Mouse (Mus musculus): Measurements from ENCODE around the gene Ttc9c. TPM values are rescaled to one million over a fixed set of nuclear protein-coding genes. Genes with fewer than 3 reads are reported as not detected.

The Ttc9c gene
- polyA plus RNA-seq, 1 experiment from 2014 or later, result 34.0 TPM

DNA sequence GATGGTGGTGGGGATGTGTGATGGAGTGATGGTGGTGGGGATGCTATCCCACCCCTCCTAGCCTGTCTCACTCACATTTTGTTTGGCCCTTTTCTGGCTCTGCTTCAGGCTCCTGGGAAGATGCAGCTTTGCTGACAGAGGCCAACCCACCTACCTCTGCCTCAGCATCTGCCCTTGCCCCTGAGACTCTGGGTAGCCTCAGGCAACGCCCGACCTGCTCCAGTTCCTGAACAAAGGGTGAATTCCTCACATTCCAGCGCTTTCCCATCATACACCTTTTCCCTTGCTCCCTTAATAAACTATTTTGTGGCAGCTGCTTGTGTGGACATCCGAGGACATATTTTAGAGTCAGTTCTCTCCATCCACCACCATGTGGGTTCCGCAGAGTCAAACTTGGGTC lies 29.2 kb upstream of the Ttc9c start:
- H3K9ac ChIP-seq (ENCODE audit: low read depth, low read length), result no peak overlapping the region
- no peak overlapping the region for H3K4me3 ChIP-seq (ENCODE audit: low read depth, low read length)
- peaks cover 4% of the 10 kb centered on the region; the same call in 1 of the 2 replicates for H3K4me1 ChIP-seq (ENCODE audit: control insufficient read depth, insufficient read depth, low read length)
- H3K36me3 ChIP-seq (ENCODE audit: control insufficient read depth, insufficient read depth, low read length), result 0 out of 2 replicates have a peak, but pooled peaks cover 3% of the 10 kb centered on the region
- no peak overlapping the region for H3K27ac ChIP-seq (ENCODE audit: low read depth, low read length)
- H3K27me3 ChIP-seq (ENCODE audit: control insufficient read depth, insufficient read depth, low read length), result no peaks in the 10 kb centered on the region
- H3K9me3 ChIP-seq (replicated peaks; ENCODE audit: control insufficient read depth, low read length), result no peaks in the 10 kb centered on the region
- H3K4me2 ChIP-seq, result no peak overlapping the region
- ATAC-seq (replicated peaks; ENCODE audit: insufficient number of reproducible peaks, low FRiP score, low TSS enrichment), result no peak
- 68% methylated on average over 5 of the region's 5 CpGs for WGBS (ENCODE audit: insufficient replicate concordance)

DNA sequence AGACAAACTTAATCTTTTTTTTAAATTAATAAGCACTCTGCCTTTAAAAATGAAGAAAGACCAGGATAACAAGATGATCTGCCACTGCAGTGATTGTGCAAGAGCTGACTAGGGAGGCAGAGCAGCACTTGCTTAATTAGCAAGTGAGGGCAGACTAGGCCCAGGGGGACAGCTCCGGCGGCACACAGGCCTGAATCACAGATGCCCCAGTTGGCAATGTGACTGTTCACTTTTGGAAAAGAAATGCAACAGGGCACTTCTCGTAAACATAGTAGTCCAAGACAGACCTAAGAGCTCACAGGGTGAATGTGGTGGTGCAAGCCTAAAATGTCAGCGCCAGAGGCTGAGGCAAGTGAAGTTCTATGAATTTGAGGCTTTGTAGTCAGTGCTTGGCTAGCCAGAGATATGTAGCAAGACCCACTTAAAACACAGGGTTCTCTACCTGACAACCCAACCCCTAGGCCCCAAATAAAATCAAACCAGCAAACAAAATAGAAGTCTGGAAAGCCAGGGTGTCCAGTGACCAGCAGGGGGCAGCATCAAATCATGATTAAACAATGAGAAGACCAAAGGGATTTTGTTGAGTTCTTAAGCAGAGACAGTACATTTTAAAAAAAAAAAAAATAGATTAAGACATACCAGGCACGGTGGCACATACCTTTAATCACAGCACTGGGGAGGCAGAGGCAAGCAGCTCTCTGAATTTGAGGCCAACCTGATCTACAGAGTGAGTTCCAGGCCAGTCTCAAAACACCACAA lies 25.4 kb upstream of the Ttc9c start:
- Histone ChIP-seq H3K4me3 (ENCODE audit: low read depth, low read length) (no peak overlapping the region), H3K27ac (ENCODE audit: low read depth, low read length) (no peak overlapping the region), H3K9me3 (replicated peaks; ENCODE audit: control insufficient read depth, low read length) (no peaks in the 10 kb centered on the region), H3K4me2 (no peak overlapping the region), H3K9ac (ENCODE audit: low read depth, low read length) (no peak overlapping the region), H3K27me3 (ENCODE audit: control insufficient read depth, insufficient read depth, low read length) (no peaks in the 10 kb centered on the region), H3K36me3 (ENCODE audit: control insufficient read depth, insufficient read depth, low read length) (peaks cover 5% of the 10 kb centered on the region; the same call in 1 of the 2 replicates), H3K4me1 (ENCODE audit: control insufficient read depth, insufficient read depth, low read length) (peaks cover 13% of the 10 kb centered on the region)
- 64% methylated on average over 5 of the region's 5 CpGs for WGBS (ENCODE audit: insufficient replicate concordance)
- no peak for ATAC-seq (replicated peaks; ENCODE audit: insufficient number of reproducible peaks, low FRiP score, low TSS enrichment)

DNA sequence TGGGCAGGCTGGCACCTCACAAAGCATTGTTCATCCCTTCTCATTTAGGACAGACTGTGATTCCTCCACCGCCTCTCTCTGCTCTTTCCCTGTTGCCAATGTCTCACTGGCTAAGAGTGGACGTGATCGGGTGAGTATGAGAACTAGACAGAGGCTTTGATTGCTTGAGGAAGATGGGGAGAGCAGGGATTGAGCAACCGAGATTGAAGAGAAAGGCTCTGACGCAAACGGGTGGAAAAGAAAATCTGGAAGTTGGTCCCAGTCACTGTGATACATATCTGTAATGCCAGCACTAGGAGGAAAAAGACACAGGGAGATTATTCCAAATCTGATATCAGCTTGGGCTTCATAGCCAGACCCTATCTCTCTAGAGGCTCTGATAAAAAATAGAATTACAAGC lies 23.8 kb upstream of the Ttc9c start:
- Histone ChIP-seq H3K4me2 (no peak overlapping the region), H3K4me3 (ENCODE audit: low read depth, low read length) (no peak overlapping the region), H3K9me3 (replicated peaks; ENCODE audit: control insufficient read depth, low read length) (no peaks in the 10 kb centered on the region), H3K4me1 (ENCODE audit: control insufficient read depth, insufficient read depth, low read length) (peaks cover 27% of the 10 kb centered on the region), H3K9ac (ENCODE audit: low read depth, low read length) (no peak overlapping the region), H3K27me3 (ENCODE audit: control insufficient read depth, insufficient read depth, low read length) (no peaks in the 10 kb centered on the region), H3K27ac (ENCODE audit: low read depth, low read length) (no peak overlapping the region), H3K36me3 (ENCODE audit: control insufficient read depth, insufficient read depth, low read length) (peaks cover 5% of the 10 kb centered on the region; the same call in 1 of the 2 replicates)
- ATAC-seq (replicated peaks; ENCODE audit: insufficient number of reproducible peaks, low FRiP score, low TSS enrichment), result no peak
- WGBS (ENCODE audit: insufficient replicate concordance), result 85% methylated on average over 6 of the region's 6 CpGs

DNA sequence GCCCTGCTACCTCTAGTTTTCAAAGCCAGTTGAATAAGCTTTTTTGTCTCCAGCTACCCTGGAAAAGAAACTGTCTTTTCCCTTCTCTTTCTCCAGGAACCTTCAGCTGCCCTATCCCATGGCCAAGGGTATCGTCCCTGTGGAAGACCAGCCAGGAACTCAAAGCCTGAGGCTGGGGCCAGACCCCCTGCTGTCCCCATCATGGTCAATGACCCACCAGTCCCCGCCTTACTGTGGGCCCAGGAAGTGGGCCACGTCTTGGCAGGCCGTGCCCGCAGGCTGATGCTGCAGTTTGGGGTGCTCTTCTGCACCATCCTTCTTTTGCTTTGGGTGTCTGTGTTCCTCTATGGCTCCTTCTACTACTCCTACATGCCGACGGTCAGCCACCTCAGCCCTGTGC lies 21.9 kb upstream of the Ttc9c start:
- Histone ChIP-seq H3K27ac (ENCODE audit: low read depth, low read length) (no peak overlapping the region), H3K4me3 (ENCODE audit: low read depth, low read length) (peak overlapping the region; percentile 45), H3K4me2 (peak overlapping the region; percentile 66), H3K36me3 (ENCODE audit: control insufficient read depth, insufficient read depth, low read length) (peaks cover 2% of the 10 kb centered on the region), H3K4me1 (ENCODE audit: control insufficient read depth, insufficient read depth, low read length) (peaks cover 27% of the 10 kb centered on the region), H3K9ac (ENCODE audit: low read depth, low read length) (peak overlapping the region; percentile 64), H3K27me3 (ENCODE audit: control insufficient read depth, insufficient read depth, low read length) (no peaks in the 10 kb centered on the region), H3K9me3 (replicated peaks; ENCODE audit: control insufficient read depth, low read length) (no peaks in the 10 kb centered on the region)
- 87% methylated on average over 7 of the region's 7 CpGs for WGBS (ENCODE audit: insufficient replicate concordance)
- ATAC-seq (replicated peaks; ENCODE audit: insufficient number of reproducible peaks, low FRiP score, low TSS enrichment), result no peak

DNA sequence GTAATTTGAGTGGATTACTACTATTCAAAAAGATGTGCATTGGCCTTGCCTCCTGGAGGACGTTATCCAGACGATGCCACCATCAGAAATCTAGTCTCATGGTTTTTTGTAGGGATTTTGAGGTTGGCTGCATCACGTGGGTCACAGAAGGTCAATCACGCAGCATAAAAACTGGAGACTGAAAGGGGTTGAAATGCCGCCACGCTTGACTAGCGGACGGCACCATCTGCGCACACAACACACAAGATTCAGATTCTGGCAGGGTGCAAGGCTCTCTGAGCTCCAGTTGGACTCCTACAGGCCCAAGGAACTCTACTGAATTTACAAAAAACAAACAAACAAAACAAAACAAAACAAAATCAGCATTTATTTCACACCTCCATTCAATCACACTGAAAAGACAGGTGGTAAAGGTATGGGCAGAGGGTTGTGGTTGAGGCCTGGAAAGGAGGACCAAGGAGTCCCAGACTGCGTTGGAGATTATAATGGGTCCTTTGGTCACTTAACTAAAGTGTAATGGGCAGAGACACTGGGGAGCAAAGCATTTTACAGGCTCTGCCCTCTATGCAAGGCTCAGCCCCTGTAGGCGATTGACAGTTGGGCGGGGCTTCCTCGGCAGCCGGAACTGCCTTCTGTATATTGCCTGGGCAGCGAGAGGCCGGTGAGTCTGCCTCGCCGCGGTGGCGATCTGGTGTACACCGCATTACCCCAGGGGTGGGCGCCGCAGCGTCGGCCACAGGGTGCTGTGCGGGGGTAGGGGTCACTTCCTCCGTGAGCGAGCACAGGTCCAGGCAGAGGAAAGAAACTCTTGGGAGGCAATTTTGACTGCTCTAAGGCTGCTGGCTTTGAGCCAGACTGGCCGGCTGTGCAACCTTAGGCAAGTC lies 21.0 kb upstream of the Ttc9c start:
- WGBS (ENCODE audit: insufficient replicate concordance), result 24% methylated on average over 29 of the region's 29 CpGs
- no peaks in the 10 kb centered on the region for H3K27me3 ChIP-seq (ENCODE audit: control insufficient read depth, insufficient read depth, low read length)

DNA sequence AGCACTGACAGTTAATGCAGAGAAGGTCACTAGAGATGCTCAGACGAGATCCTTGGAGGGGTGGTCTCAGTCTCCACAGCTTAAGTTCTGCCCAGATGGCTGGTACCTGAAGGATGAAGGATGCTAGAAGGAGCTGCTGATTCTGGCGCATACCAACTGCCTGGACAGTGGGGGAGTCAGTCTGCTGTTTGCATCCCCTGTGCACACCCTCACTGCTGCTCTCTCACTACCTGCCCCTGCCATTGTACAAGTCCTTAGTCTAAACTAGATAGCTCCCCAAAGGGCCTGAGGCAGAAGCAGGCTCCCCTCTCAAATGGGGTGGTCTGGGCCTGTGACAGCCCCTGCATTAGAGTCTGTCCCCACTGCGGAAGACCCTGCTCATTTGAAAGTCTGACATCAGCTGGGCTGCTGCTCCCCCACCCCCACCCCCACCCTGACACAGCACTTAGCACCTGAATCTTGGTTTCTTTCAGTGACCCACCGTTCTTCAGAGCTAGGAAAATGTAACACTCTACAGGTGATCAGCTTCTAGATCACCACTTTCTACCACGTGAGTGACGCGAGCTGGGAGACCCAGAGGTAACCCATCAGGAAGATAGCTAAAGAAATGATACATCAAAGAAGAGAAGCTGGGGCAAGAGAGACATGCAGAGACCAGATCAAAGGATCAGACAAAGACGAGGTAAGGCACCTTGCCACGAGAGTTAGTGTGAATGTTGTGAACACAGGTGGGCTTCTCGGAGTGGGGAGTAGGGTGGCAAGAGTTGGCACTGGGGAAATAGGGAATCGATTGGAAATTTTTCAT lies 20.2 kb upstream of the Ttc9c start, which contains the start of gene Gng3:
Gene Gng3, minus strand, starts transcription at position 92 of the 805 bp plus-strand sequence.
- no peaks in the 10 kb centered on the region for H3K27me3 ChIP-seq (ENCODE audit: control insufficient read depth, insufficient read depth, low read length)
- ATAC-seq (replicated peaks; ENCODE audit: insufficient number of reproducible peaks, low FRiP score, low TSS enrichment), result no peak
- WGBS (ENCODE audit: insufficient replicate concordance), result 47% methylated on average over 11 of the region's 11 CpGs

More for the DNA sequence above, 21.0 kb upstream of the Ttc9c start:
- no peaks in the 10 kb centered on the region for H3K9me3 ChIP-seq (replicated peaks; ENCODE audit: control insufficient read depth, low read length)
- peak; percentile 74 for ATAC-seq (replicated peaks; ENCODE audit: insufficient number of reproducible peaks, low FRiP score, low TSS enrichment)
- peaks cover 5% of the 10 kb centered on the region for H3K36me3 ChIP-seq (ENCODE audit: control insufficient read depth, insufficient read depth, low read length)
- H3K27ac ChIP-seq (ENCODE audit: low read depth, low read length), result no peak overlapping the region
- peaks cover 27% of the 10 kb centered on the region for H3K4me1 ChIP-seq (ENCODE audit: control insufficient read depth, insufficient read depth, low read length)
- peak overlapping the region; percentile 66 for H3K4me2 ChIP-seq
- H3K9ac ChIP-seq (ENCODE audit: low read depth, low read length), result peak overlapping the region; percentile 64
- H3K4me3 ChIP-seq (ENCODE audit: low read depth, low read length), result peak overlapping the region; percentile 45

DNA sequence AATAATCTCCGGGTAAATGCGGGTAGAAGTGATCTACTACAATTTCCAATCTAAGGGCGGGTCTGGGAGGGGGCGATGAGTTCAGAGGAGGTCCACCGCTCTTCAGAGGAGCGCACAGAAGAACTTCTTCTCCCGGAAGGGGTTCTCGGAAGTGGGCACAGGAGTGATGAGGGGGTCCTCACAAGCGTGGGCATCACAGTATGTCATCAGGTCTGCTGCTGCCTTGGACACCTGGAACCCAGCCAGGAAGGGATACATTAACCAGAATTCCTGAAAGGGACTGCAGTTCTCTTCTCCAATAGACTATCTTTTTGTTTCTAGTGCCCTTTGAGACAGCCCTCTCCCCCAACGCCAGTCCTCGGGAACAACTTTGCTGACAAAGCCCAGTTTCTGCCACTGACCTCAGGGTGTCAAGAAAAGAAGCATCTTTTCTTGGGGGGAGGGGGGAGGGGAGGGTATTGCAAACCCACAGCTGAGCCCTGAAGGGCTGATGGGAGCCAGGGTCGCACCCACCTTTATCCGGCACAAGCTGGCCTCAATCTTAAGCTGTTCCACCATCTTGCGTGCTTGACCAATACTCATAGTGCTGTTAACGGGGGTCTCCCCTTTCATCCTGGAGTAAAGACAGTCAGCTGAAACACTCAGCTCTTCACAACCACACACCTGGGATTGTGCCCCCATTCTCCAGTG lies 19.1 kb upstream of the Ttc9c start:
- peaks cover 27% of the 10 kb centered on the region for H3K4me1 ChIP-seq (ENCODE audit: control insufficient read depth, insufficient read depth, low read length)
- peaks cover 16% of the 10 kb centered on the region for H3K36me3 ChIP-seq (ENCODE audit: control insufficient read depth, insufficient read depth, low read length)
- H3K4me3 ChIP-seq (ENCODE audit: low read depth, low read length), result peak overlapping the region; percentile 59
- peak overlapping the region; percentile 94 for H3K27ac ChIP-seq (ENCODE audit: low read depth, low read length)
- WGBS (ENCODE audit: insufficient replicate concordance), result 19% methylated on average over 15 of the region's 15 CpGs
- peak overlapping the region; percentile 88 for H3K9ac ChIP-seq (ENCODE audit: low read depth, low read length)
- no peaks in the 10 kb centered on the region for H3K27me3 ChIP-seq (ENCODE audit: control insufficient read depth, insufficient read depth, low read length)
- peak overlapping the region; percentile 81 for H3K4me2 ChIP-seq
- no peaks in the 10 kb centered on the region for H3K9me3 ChIP-seq (replicated peaks; ENCODE audit: control insufficient read depth, low read length)
- no peak for ATAC-seq (replicated peaks; ENCODE audit: insufficient number of reproducible peaks, low FRiP score, low TSS enrichment)

More for the DNA sequence above, 20.2 kb upstream of the Ttc9c start, which contains the start of gene Gng3:
- Histone ChIP-seq H3K9me3 (replicated peaks; ENCODE audit: control insufficient read depth, low read length) (no peaks in the 10 kb centered on the region), H3K9ac (ENCODE audit: low read depth, low read length) (peak within 1 kb of the TSS; percentile 88), H3K36me3 (ENCODE audit: control insufficient read depth, insufficient read depth, low read length) (peaks cover 7% of the 10 kb centered on the region), H3K4me2 (peak within 1 kb of the TSS; percentile 81), H3K4me3 (ENCODE audit: low read depth, low read length) (peak within 1 kb of the TSS; percentile 59), H3K27ac (ENCODE audit: low read depth, low read length) (peak within 1 kb of the TSS; percentile 94), H3K4me1 (ENCODE audit: control insufficient read depth, insufficient read depth, low read length) (peaks cover 27% of the 10 kb centered on the region)

Data from heart, embryonic 11.5 days (tissue).